Mouse (Mus musculus) limb, embryonic 12.5 days (tissue): ENCODE measurements around the gene Slc11a1. TPM values are rescaled to one million over a fixed set of nuclear protein-coding genes. Genes with fewer than 3 reads are reported as not detected.
"Not testable (repeated sequence)": the region's sequence is repeated elsewhere in the genome, so short reads cannot be mapped to it uniquely, and the experiment has no call there.

Experiments
- ATAC-seq: fragments of 200-750 bp; cut with Nextera tagmentation; 2 replicates; pipeline ENCODE4 v1.8.0; 2017; ENCODE audit warnings: low read depth, moderate TSS enrichment; ENCODE audit not compliant: insufficient number of reproducible peaks, insufficient read depth, low FRiP score, low TSS enrichment
- H3K27ac ChIP-seq: fragments of 300-500 bp; sonication (generic); 2 replicates; pipeline ENCODE4 v1.5.1; 2016; ENCODE audit warnings: mild to moderate bottlenecking, moderate library complexity
- H3K27me3 ChIP-seq: fragments of 300-500 bp; sonication (generic); 2 replicates; pipeline ENCODE4 v1.6.1; 2016; ENCODE audit warnings: mild to moderate bottlenecking, moderate library complexity
- H3K36me3 ChIP-seq: fragments of 300-500 bp; sonication (generic); 2 replicates; pipeline ENCODE4 v1.6.1; 2016; ENCODE audit warnings: mild to moderate bottlenecking, moderate library complexity
- H3K4me1 ChIP-seq: fragments of 300-500 bp; sonication (generic); replicated peaks from 2 replicates; pipeline ENCODE4 v1.6.1; 2016
- H3K4me2 ChIP-seq: fragments of 300-500 bp; sonication (generic); 2 replicates; pipeline ENCODE4 v1.6.1; 2016; ENCODE audit warnings: mild to moderate bottlenecking, moderate library complexity
- H3K4me3 ChIP-seq: fragments of 300-500 bp; sonication (generic); replicated peaks from 2 replicates; pipeline ENCODE4 v1.5.1; 2016; ENCODE audit warnings: mild to moderate bottlenecking
- H3K9ac ChIP-seq: fragments of 300-500 bp; sonication (generic); replicated peaks from 2 replicates; pipeline ENCODE4 v1.6.1; 2016; ENCODE audit warnings: mild to moderate bottlenecking, moderate library complexity
- H3K9me3 ChIP-seq: fragments of 300-500 bp; sonication (generic); 2 replicates; pipeline ENCODE4 v1.6.1; 2016; ENCODE audit warnings: mild to moderate bottlenecking, moderate library complexity
- WGBS: fragments of 180-500 bp; shearing (Covaris S2); methylation state at CpG from one replicate; pipeline ENCODE4 v1.1.7; 2016; 5-methylcytosine and 5-hydroxymethylcytosine counted together
- polyA plus RNA-seq: library from polyadenylated mRNA; unstranded; fragments of >200 nt; fragmentation: Nextera tagmentation; extraction: Ambion mirVana; gene quantifications from 2 replicates; pipeline ENCODE4 v1.2.1, GENCODE M21; 2016

The Slc11a1 gene
- polyA plus RNA-seq: 0.85 and 2.2 TPM in 2 replicates

- no peak for ATAC-seq
Measured at GRCm38 (mm10) chr1:74374980-74375379, at the start of gene Slc11a1. Slc11a1 (plus strand) TSS chr1:74375195.

GRCm38 (mm10) chr1:74326916-74327315, 48.1 kb upstream of the Slc11a1 start:
- 71% methylated on average over 2 of the region's 2 CpGs for WGBS
- H3K27ac ChIP-seq, H3K27me3 ChIP-seq, H3K36me3 ChIP-seq, H3K4me2 ChIP-seq, H3K9me3 ChIP-seq, H3K4me3 ChIP-seq, ATAC-seq, H3K4me1 ChIP-seq, H3K9ac ChIP-seq: not testable (repeated sequence)

More at GRCm38 (mm10) chr1:74374980-74375379, at the start of gene Slc11a1:
- H3K4me3 ChIP-seq: no peak within 1 kb of the TSS
- 68% methylated on average over 8 of the region's 8 CpGs for WGBS
- no peaks in the 10 kb centered on the region for H3K9me3 ChIP-seq
- H3K36me3 ChIP-seq: no peaks in the 10 kb centered on the region
- no peaks in the 10 kb centered on the region for H3K27me3 ChIP-seq
- peaks cover 17% of the 10 kb centered on the region for H3K4me1 ChIP-seq
- no peak within 1 kb of the TSS for H3K4me2 ChIP-seq
- no peak within 1 kb of the TSS for H3K9ac ChIP-seq
- H3K27ac ChIP-seq: no peak within 1 kb of the TSS

DNA sequence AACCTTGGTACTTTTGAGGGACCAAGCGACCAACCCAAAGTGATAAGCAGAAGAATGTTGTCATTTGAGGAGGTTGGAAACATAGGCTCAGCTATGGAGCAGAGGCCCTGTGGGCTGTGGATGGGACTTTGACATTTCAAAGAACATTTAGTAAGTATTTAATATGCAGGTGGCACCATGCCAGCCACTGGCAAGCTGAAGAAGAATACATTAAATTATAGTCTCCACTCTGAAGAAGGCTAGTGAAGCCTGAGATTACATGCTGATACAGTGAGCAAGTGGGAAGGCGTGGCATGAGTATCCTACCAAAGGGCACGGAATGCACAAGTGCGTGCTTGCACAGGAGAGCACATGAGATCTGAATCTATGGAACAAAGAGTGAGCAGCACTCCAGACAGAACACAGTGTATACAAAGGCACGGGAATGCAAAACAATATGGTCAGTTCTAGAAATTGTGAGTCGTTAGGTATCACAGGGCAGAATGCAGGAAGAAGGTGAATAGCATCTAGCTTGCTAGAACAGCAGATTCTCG, 45.0 kb upstream of the Slc11a1 start:
- Histone ChIP-seq H3K9me3 (no peaks in the 10 kb centered on the region), H3K36me3 (peaks cover 4% of the 10 kb centered on the region; the same call in 1 of the 2 replicates), H3K27me3 (no peaks in the 10 kb centered on the region), H3K9ac (no peak overlapping the region), H3K4me2 (no peak overlapping the region), H3K4me1 (peaks cover 18% of the 10 kb centered on the region), H3K4me3 (no peak overlapping the region), H3K27ac (no peak overlapping the region)
- no peak for ATAC-seq
- WGBS: 87% methylated on average over 7 of the region's 7 CpGs

DNA sequence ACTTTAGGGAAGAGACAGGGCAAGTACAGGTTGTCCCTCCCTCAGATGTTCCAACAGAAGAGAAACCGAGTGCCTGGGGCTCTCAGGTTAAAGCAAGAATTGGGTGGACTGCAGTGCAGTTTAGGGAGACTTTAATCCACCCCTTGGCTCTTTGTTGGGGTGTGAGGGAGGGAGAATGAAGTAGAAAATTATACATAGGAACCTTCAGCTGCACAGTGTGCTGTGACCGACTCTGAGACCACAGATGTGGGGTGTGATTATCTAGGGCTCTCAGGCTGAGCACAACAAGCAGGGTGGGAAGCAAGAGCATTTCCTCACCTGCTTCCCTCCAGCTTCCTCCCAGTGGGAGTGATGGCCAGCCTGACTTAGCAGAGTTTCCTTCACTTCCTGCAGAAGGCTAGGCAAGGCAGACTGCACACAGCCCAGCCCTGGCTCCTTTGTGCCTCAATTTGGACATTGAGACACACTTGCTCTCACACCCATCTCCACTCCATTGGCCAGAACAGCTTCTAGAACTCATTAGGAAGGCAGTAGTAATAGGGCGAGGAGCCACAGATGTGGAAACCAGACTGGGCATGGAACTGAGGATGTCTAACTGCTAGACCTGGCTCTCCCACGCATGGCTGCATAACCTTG, 43.8 kb upstream of the Slc11a1 start:
- H3K27me3 ChIP-seq: no peaks in the 10 kb centered on the region
- no peak overlapping the region for H3K9ac ChIP-seq
- ATAC-seq: no peak
- H3K27ac ChIP-seq: no peak overlapping the region
- peaks cover 9% of the 10 kb centered on the region; the same call in 1 of the 2 replicates for H3K36me3 ChIP-seq
- H3K4me3 ChIP-seq: no peak overlapping the region
- peaks cover 26% of the 10 kb centered on the region for H3K4me1 ChIP-seq
- H3K4me2 ChIP-seq: no peak overlapping the region
- 83% methylated on average over 4 of the region's 4 CpGs for WGBS
- H3K9me3 ChIP-seq: no peaks in the 10 kb centered on the region

- Histone ChIP-seq H3K27ac (peak overlapping the region; percentile 79), H3K9me3 (no peaks in the 10 kb centered on the region)
Measured at GRCm38 (mm10) chr1:74332241-74332763, 42.7 kb upstream of the Slc11a1 start.

GRCm38 (mm10) chr1:74332930-74333329, 42.1 kb upstream of the Slc11a1 start:
- H3K9ac ChIP-seq: peak overlapping the region; percentile 63
- peak overlapping the region; percentile 79 for H3K27ac ChIP-seq
- H3K27me3 ChIP-seq: no peaks in the 10 kb centered on the region
- H3K4me1 ChIP-seq: peaks cover 26% of the 10 kb centered on the region
- H3K36me3 ChIP-seq: peaks cover 13% of the 10 kb centered on the region; the same call in 1 of the 2 replicates
- H3K9me3 ChIP-seq: no peaks in the 10 kb centered on the region
- H3K4me2 ChIP-seq: peak overlapping the region; percentile 92
- no peak for ATAC-seq
- 4% methylated on average over 9 of the region's 9 CpGs for WGBS
- H3K4me3 ChIP-seq: peak overlapping the region; percentile 56

More at GRCm38 (mm10) chr1:74332241-74332763, 42.7 kb upstream of the Slc11a1 start:
- no peaks in the 10 kb centered on the region for H3K27me3 ChIP-seq
- peaks cover 13% of the 10 kb centered on the region; the same call in 1 of the 2 replicates for H3K36me3 ChIP-seq
- peaks cover 26% of the 10 kb centered on the region for H3K4me1 ChIP-seq
- peak overlapping the region; percentile 63 for H3K9ac ChIP-seq
- H3K4me3 ChIP-seq: peak overlapping the region; percentile 56
- WGBS: under 1% methylated on average over 36 of the region's 36 CpGs
- peak; percentile 96 for ATAC-seq
- peak overlapping the region; percentile 92 for H3K4me2 ChIP-seq

DNA sequence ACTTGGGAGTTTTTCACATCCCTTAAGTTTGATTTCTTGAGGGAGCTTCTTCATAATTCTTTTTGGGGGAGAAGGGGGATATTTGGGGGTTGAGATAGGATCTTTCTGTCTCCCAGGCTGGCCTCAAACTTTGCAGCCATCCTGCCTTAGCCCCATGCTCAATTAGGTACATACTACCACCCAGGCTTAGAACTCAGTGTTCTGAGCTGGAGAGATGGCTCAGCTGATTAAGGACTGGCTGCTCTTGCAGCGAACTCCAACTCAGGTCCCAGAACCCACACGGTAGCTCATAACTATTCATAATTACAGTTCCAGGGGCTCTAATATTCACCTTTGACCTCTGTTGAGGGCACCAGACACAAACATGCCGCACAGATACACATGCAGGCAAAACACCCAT, 40.4 kb upstream of the Slc11a1 start:
- H3K27ac ChIP-seq: no peak overlapping the region
- WGBS: 66% methylated on average over 3 of the region's 3 CpGs
- no peak overlapping the region for H3K9ac ChIP-seq
- ATAC-seq: no peak
- H3K36me3 ChIP-seq: peaks cover 9% of the 10 kb centered on the region; the same call in 1 of the 2 replicates
- no peak overlapping the region for H3K4me3 ChIP-seq
- H3K4me1 ChIP-seq: peaks cover 33% of the 10 kb centered on the region
- no peaks in the 10 kb centered on the region for H3K9me3 ChIP-seq
- H3K4me2 ChIP-seq: no peak overlapping the region
- no peaks in the 10 kb centered on the region for H3K27me3 ChIP-seq

DNA sequence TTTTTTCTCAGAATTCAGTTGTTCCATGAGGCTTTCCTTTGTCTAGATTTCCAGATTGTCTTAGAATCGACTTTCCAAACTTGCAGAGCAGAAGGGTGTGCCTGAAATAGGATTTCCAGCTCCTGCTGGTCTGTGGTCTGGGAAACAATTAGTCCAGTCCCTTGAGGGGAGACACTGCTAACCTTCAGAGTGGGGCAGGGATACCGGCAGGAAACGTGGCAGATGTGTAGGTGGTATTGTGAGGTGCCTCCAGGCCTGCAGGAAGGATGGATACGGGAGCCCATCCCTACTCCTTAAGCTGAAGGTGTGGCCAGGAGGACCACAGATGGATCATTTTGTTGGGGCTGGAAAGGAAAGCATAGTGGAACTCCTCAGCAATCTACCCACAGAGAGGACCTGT, 40.0 kb upstream of the Slc11a1 start:
- Histone ChIP-seq H3K9ac (no peak overlapping the region), H3K4me3 (no peak overlapping the region), H3K9me3 (no peaks in the 10 kb centered on the region), H3K4me2 (no peak overlapping the region), H3K4me1 (peaks cover 33% of the 10 kb centered on the region), H3K27me3 (no peaks in the 10 kb centered on the region), H3K27ac (no peak overlapping the region), H3K36me3 (peaks cover 9% of the 10 kb centered on the region; the same call in 1 of the 2 replicates)
- no peak for ATAC-seq
- WGBS: 57% methylated on average over 4 of the region's 4 CpGs

DNA sequence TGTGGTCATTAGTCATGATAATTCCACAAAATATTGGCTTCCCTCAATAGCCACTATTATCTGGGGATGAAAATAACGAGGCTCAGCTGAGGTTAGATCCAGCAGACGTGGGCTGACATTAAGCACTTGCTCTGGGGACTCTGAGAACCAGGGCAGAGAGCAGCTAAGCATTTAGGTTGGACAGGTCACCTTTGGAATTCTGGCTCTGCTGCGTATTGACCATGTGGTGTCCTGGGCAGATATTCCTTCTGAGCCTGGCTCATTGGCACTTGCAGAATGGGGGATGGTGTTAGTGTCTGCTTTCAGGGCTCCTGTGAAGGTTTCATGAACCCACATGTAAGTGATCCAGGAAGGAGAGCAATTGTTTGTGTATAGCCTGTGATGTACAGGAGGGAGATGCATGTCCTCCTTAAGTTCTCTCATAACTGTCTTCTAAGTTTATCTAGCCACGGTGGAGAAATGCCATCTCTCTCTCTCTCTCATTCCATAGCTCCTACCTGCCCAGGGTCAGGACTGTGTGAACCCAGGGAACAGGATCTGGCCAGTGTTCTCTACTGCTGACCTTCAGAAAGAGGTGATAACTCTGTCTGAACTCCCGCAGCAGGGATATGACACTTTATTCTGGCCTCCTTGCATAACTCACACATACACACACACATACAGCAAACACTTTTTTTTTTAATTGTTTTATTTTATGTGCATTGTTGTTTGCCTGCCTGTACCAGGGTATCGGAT, 39.4 kb upstream of the Slc11a1 start:
- no peak for ATAC-seq
- WGBS: 75% methylated on average over 6 of the region's 6 CpGs
- H3K9me3 ChIP-seq: no peaks in the 10 kb centered on the region

DNA sequence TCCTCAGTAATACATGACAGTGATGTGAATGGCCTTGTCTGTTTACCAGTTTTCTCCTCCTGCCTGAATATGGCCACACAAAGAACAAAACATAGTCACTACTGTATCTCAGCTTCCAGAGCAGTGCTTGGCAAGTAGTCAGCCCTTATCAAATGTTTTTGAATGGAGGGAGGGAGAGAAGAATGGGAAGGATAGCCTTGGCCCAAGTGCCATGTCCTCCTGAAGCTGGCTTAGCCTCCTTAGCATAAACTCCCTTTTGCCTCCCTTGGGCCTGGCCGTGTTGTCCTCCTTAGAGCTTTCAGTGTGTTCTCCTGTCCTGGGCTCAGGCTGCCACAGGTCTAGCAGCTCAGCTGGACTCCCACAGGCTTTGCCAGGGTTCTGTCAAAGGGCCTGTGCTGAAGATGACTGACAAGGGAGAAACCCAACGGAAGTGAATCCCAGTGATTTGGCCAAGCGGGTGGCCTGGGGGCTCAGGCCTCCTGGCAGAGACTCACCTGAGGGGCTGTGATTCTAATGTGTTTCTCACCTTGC, 37.7 kb upstream of the Slc11a1 start:
- ATAC-seq: no peak
- no peak overlapping the region for H3K4me3 ChIP-seq
- no peak overlapping the region for H3K4me2 ChIP-seq
- no peaks in the 10 kb centered on the region for H3K27me3 ChIP-seq
- 71% methylated on average over 3 of the region's 3 CpGs for WGBS
- H3K9ac ChIP-seq: no peak overlapping the region
- peaks cover 9% of the 10 kb centered on the region; the same call in 1 of the 2 replicates for H3K36me3 ChIP-seq
- peaks cover 27% of the 10 kb centered on the region for H3K4me1 ChIP-seq
- H3K27ac ChIP-seq: no peak overlapping the region
- no peaks in the 10 kb centered on the region for H3K9me3 ChIP-seq

More for the DNA sequence above, 39.4 kb upstream of the Slc11a1 start:
- H3K4me2 ChIP-seq: no peak overlapping the region
- H3K27ac ChIP-seq: no peak overlapping the region
- H3K36me3 ChIP-seq: peaks cover 9% of the 10 kb centered on the region; the same call in 1 of the 2 replicates
- no peaks in the 10 kb centered on the region for H3K27me3 ChIP-seq
- peaks cover 33% of the 10 kb centered on the region for H3K4me1 ChIP-seq
- H3K9ac ChIP-seq: no peak overlapping the region
- no peak overlapping the region for H3K4me3 ChIP-seq

DNA sequence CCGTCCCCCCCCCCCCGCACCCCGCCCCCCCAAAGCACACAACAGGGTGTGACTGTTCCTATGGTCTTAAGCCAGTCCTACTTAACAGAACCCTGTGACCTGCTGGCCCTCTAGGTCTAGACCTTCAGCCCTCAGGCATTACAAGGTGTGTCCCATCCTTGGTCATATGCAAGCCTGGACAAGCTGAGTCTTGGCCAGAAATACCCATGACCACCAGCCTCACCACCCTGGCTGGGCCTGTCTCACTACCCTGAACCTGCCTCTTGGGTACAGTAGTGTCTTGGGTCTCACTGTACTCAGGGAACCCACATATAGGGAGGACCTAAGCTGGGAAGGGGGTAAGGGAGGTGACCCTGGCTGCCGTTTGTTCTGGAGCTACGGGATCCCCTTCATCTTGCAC, 37.0 kb upstream of the Slc11a1 start:
- no peak overlapping the region for H3K9ac ChIP-seq
- ATAC-seq: no peak
- WGBS: 87% methylated on average over 5 of the region's 5 CpGs
- H3K4me2 ChIP-seq: no peak overlapping the region
- no peak overlapping the region for H3K27ac ChIP-seq
- H3K4me1 ChIP-seq: peaks cover 28% of the 10 kb centered on the region
- H3K9me3 ChIP-seq: no peaks in the 10 kb centered on the region
- peaks cover 9% of the 10 kb centered on the region; the same call in 1 of the 2 replicates for H3K36me3 ChIP-seq
- no peak overlapping the region for H3K4me3 ChIP-seq
- no peaks in the 10 kb centered on the region for H3K27me3 ChIP-seq
